Mouse (Mus musculus) embryonic facial prominence, embryonic 15.5 days (tissue): ENCODE measurements at regions not wholly inside any gene's neighbourhood (a gene's known extent, or its start where the extent isn't known, plus 50 kb on each side); places are given as distances from the start of the nearest gene placed in this dataset.

ENCODE experiments used
- ATAC-seq: fragments of 200-750 bp; cut with Nextera tagmentation; 2 replicates; pipeline ENCODE4 v1.8.0; 2017; ENCODE audit warnings: low read depth, moderate TSS enrichment; ENCODE audit not compliant: insufficient number of reproducible peaks, low FRiP score, low TSS enrichment
- H3K27ac ChIP-seq: fragments of 300-500 bp; sonication (generic); replicated peaks from 2 replicates; pipeline ENCODE4 v1.5.1; 2015; ENCODE audit warnings: mild to moderate bottlenecking, inconsistent platforms
- H3K27me3 ChIP-seq: fragments of 300-500 bp; sonication (generic); 2 replicates; pipeline ENCODE4 v1.6.1; 2015; ENCODE audit warnings: inconsistent platforms
- H3K36me3 ChIP-seq: fragments of 300-500 bp; sonication (generic); 2 replicates; pipeline ENCODE4 v1.6.1; 2015; ENCODE audit warnings: mild to moderate bottlenecking, inconsistent platforms
- H3K4me1 ChIP-seq: fragments of 300-500 bp; sonication (generic); 2 replicates; pipeline ENCODE4 v1.6.1; 2015; ENCODE audit warnings: inconsistent platforms
- H3K4me2 ChIP-seq: fragments of 300-500 bp; sonication (generic); replicated peaks from 2 replicates; pipeline ENCODE4 v1.6.1; 2015; ENCODE audit warnings: mild to moderate bottlenecking, inconsistent platforms
- H3K4me3 ChIP-seq: fragments of 300-500 bp; sonication (generic); replicated peaks from 2 replicates; pipeline ENCODE4 v1.5.1; 2015; ENCODE audit warnings: mild to moderate bottlenecking, inconsistent platforms
- H3K9ac ChIP-seq: fragments of 300-500 bp; sonication (generic); 2 replicates; pipeline ENCODE4 v1.6.1; 2015; ENCODE audit warnings: inconsistent platforms
- H3K9me3 ChIP-seq: fragments of 300-500 bp; sonication (generic); replicated peaks from 2 replicates; pipeline ENCODE4 v1.6.1; 2016; ENCODE audit warnings: inconsistent platforms
- WGBS: fragments of 180-500 bp; shearing (Covaris S2); methylation state at CpG from one replicate; pipeline ENCODE4 v1.1.7; 2015; 5-methylcytosine and 5-hydroxymethylcytosine counted together

GRCm38 (mm10) chr17:27364899-27365298 is 156.3 kb downstream of the Grm4 start:
- no peak overlapping the region for H3K27ac ChIP-seq
- no peak overlapping the region for H3K4me2 ChIP-seq
- H3K4me3 ChIP-seq: no peak overlapping the region
- 84% methylated on average over 6 of the region's 6 CpGs for WGBS
- H3K9me3 ChIP-seq: no peaks in the 10 kb centered on the region
- no peak overlapping the region for H3K9ac ChIP-seq
- no peaks in the 10 kb centered on the region for H3K4me1 ChIP-seq
- no peaks in the 10 kb centered on the region for H3K36me3 ChIP-seq
- H3K27me3 ChIP-seq: no peaks in the 10 kb centered on the region
- no peak for ATAC-seq

- no peaks in the 10 kb centered on the region for H3K4me1 ChIP-seq
- H3K9ac ChIP-seq: no peak overlapping the region
- H3K27me3 ChIP-seq: no peaks in the 10 kb centered on the region
- 83% methylated on average over 7 of the region's 7 CpGs for WGBS
- H3K4me2 ChIP-seq: no peak overlapping the region
- no peak for ATAC-seq
- H3K36me3 ChIP-seq: no peaks in the 10 kb centered on the region
- no peak overlapping the region for H3K4me3 ChIP-seq
- no peaks in the 10 kb centered on the region for H3K9me3 ChIP-seq
- no peak overlapping the region for H3K27ac ChIP-seq
Observed at GRCm38 (mm10) chr17:27364338-27364737, 156.9 kb downstream of the Grm4 start.

- no peaks in the 10 kb centered on the region for H3K4me1 ChIP-seq
- H3K4me3 ChIP-seq: no peak overlapping the region
- no peak overlapping the region for H3K4me2 ChIP-seq
- H3K9me3 ChIP-seq: no peaks in the 10 kb centered on the region
- no peak overlapping the region for H3K27ac ChIP-seq
- 72% methylated on average over 6 of the region's 6 CpGs for WGBS
- no peak overlapping the region for H3K9ac ChIP-seq
- no peaks in the 10 kb centered on the region for H3K27me3 ChIP-seq
- no peak for ATAC-seq
- no peaks in the 10 kb centered on the region for H3K36me3 ChIP-seq
Observed at GRCm38 (mm10) chr17:27363911-27364310, 157.3 kb downstream of the Grm4 start.

GRCm38 (mm10) chr17:27362221-27362620 is 158.0 kb upstream of the Lemd2 start:
- Histone ChIP-seq H3K4me2 (no peak overlapping the region), H3K27me3 (no peaks in the 10 kb centered on the region), H3K27ac (no peak overlapping the region), H3K4me3 (no peak overlapping the region), H3K9me3 (no peaks in the 10 kb centered on the region), H3K36me3 (no peaks in the 10 kb centered on the region), H3K9ac (no peak overlapping the region), H3K4me1 (no peaks in the 10 kb centered on the region)
- no peak for ATAC-seq
- WGBS: 91% methylated on average over 8 of the region's 8 CpGs

DNA sequence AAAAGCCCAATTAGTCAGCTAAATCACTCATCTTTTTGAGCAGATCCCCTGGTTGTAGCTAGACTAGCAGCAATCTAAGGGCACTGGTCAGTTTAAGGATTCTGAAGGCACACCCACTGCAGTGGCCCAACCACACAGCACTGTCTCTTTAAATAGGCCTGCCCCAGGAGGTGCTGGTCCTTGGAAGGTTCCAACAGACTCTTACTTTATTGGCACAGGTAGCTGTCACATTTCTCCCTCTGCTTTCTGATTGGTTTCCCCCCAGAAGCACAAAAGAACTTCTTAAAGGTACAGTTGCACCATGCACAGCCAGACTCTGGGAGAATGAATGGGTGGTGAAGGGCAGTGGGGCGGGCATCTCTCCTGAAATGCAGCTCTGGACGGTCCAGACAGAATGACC is 157.1 kb upstream of the Lemd2 start:
- no peaks in the 10 kb centered on the region for H3K27me3 ChIP-seq
- no peak overlapping the region for H3K27ac ChIP-seq
- H3K9me3 ChIP-seq: no peaks in the 10 kb centered on the region
- H3K9ac ChIP-seq: no peak overlapping the region
- no peak for ATAC-seq
- 85% methylated on average over 2 of the region's 2 CpGs for WGBS
- no peaks in the 10 kb centered on the region for H3K36me3 ChIP-seq
- no peak overlapping the region for H3K4me2 ChIP-seq
- no peak overlapping the region for H3K4me3 ChIP-seq
- H3K4me1 ChIP-seq: no peaks in the 10 kb centered on the region

DNA sequence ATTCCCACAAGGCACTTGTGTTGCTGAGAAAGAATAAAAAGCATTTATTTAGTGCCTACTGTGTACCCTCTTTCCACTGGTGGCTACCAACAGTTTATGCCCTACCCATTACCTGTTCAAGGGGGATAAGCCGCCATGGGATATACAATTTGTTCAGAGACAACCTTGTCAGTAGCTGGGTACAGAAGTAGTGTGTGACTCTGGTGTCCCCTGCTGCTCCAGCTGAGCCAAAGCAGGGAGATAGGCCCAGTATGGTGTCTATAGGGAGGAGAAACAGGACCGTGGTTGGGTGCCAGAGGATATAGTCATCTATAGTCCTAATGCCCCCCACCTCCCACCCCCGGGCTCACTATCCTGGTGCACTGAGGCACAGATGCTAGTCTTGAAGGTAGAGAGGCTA is 152.6 kb upstream of the Lemd2 start:
- Histone ChIP-seq H3K4me1 (no peaks in the 10 kb centered on the region), H3K36me3 (no peaks in the 10 kb centered on the region), H3K9ac (no peak overlapping the region), H3K4me3 (no peak overlapping the region), H3K27ac (no peak overlapping the region), H3K9me3 (no peaks in the 10 kb centered on the region), H3K27me3 (no peaks in the 10 kb centered on the region), H3K4me2 (no peak overlapping the region)
- whole genome bisulfite sequencing: 89% methylated on average over 3 of the region's 3 CpGs
- ATAC-seq: no peak

DNA sequence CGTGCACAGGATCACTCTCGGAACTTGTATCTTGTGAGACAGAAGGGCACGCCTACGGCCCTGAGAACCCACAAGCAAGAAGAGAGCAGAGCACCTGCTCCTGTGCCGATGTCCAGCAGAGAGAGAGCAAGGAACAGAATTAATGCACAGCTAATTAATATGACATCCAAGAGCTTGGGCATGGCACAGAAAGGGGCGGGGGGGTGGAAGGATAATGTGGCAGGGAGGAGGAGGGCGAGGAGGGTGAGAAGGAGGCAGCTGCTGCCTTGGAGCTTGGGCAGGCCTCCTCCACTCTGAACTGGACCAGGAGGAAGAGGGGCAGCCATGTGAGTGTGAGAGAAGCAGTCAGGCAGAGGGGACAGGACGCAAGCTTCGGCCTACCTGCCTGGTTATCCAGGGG is 151.4 kb upstream of the Lemd2 start:
- Histone ChIP-seq H3K27ac (no peak overlapping the region), H3K9ac (no peak overlapping the region), H3K36me3 (no peaks in the 10 kb centered on the region), H3K27me3 (no peaks in the 10 kb centered on the region), H3K9me3 (no peaks in the 10 kb centered on the region), H3K4me2 (no peak overlapping the region), H3K4me1 (no peaks in the 10 kb centered on the region), H3K4me3 (no peak overlapping the region)
- WGBS: 89% methylated on average over 9 of the region's 9 CpGs
- ATAC-seq: no peak

DNA sequence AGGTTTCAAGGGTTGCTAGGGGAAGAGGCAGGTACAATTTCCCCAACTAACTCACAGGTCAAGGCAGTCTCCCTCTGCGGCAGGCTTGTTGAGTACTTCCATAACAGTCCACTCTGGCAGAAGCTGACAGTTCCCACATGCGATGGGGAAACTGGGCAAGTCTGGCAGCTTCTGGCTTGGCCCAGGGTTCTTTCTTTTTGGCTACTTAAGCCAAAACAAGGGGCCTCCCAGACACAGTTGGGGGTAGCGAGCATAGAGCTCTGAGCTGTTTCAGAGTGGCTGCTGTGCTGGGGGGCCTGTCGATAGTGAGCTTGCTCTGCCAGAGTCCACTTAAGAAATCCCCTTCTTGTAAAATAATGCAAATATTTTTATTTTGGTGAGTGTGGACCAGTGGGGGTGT is 150.8 kb upstream of the Lemd2 start:
- 96% methylated on average over 4 of the region's 4 CpGs for WGBS

GRCm38 (mm10) chr17:27349911-27350310 is 145.6 kb upstream of the Lemd2 start:
- Histone ChIP-seq H3K4me3 (no peak overlapping the region), H3K9me3 (no peaks in the 10 kb centered on the region), H3K9ac (no peak overlapping the region), H3K36me3 (no peaks in the 10 kb centered on the region), H3K4me1 (0 out of 2 replicates have a peak, but pooled peaks cover 3% of the 10 kb centered on the region), H3K4me2 (no peak overlapping the region), H3K27me3 (no peaks in the 10 kb centered on the region), H3K27ac (no peak overlapping the region)
- 85% methylated on average over 9 of the region's 9 CpGs for WGBS
- ATAC-seq: no peak

More for the DNA sequence above, 150.8 kb upstream of the Lemd2 start:
- Histone ChIP-seq H3K4me1 (no peaks in the 10 kb centered on the region), H3K4me3 (no peak overlapping the region), H3K9ac (no peak overlapping the region), H3K27ac (no peak overlapping the region), H3K27me3 (no peaks in the 10 kb centered on the region), H3K36me3 (no peaks in the 10 kb centered on the region), H3K4me2 (no peak overlapping the region), H3K9me3 (no peaks in the 10 kb centered on the region)
- ATAC-seq: no peak

GRCm38 (mm10) chr17:27349432-27349831 is 145.2 kb upstream of the Lemd2 start:
- no peak overlapping the region for H3K9ac ChIP-seq
- H3K4me1 ChIP-seq: 0 out of 2 replicates have a peak, but pooled peaks cover 3% of the 10 kb centered on the region
- WGBS: 82% methylated on average over 4 of the region's 4 CpGs
- H3K4me3 ChIP-seq: no peak overlapping the region
- H3K27ac ChIP-seq: no peak overlapping the region
- H3K4me2 ChIP-seq: no peak overlapping the region
- no peaks in the 10 kb centered on the region for H3K27me3 ChIP-seq
- no peaks in the 10 kb centered on the region for H3K36me3 ChIP-seq
- no peak for ATAC-seq
- no peaks in the 10 kb centered on the region for H3K9me3 ChIP-seq

DNA sequence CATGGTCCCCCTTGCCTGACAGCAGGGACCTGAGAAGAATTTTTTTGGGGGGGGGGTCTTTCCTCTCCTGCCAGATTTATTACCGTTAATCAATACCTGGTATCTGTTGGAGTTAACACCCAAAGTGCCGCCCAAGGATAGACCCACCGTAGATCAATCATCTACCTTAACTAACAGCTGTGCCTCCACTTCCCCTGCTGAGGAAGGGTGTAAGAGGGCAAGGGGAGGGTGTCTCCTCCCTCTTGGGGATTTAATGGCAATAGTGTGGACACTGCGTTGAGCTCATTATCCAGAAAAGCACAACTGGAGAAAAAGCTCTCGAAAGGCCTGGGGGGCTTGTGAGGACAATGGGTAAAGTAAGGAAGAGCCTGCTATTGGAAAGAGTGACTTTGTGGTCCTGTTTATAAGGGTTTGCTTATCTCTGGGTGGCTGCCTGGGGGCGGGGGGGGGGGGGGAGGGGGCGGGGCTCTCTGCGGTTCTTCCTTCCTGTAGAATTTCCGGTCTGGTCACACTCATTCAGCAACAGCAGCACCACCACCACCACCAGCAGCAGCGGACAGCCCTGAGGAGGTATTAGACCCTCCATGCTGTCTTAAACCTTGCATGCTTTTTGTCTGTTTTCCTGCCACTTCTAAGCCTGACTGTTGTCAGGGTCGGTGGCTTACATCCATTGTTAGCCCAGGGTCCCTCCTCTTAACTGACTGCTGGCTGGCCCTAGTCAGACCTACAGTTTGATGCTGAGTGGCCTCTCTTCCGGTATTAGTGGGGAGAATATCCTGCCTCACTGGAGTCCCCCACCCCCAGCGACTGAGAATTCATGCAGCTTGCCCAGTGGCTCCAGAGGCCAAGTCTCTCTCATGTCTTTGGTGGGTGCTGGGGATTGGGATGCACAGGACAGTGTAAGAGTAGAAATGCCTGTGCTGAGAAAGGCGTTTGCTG is 138.0 kb upstream of the Lemd2 start:
- Histone ChIP-seq H3K4me2 (no peak overlapping the region), H3K4me1 (0 out of 2 replicates have a peak, but pooled peaks cover 3% of the 10 kb centered on the region), H3K9me3 (no peaks in the 10 kb centered on the region), H3K36me3 (no peaks in the 10 kb centered on the region), H3K9ac (no peak overlapping the region), H3K27ac (no peak overlapping the region), H3K4me3 (no peak overlapping the region), H3K27me3 (no peaks in the 10 kb centered on the region)
- no peak for ATAC-seq
- 53% methylated on average over 10 of the region's 14 CpGs for WGBS

GRCm38 (mm10) chr17:27339823-27340222 is 135.6 kb upstream of the Lemd2 start:
- no peaks in the 10 kb centered on the region for H3K9me3 ChIP-seq
- H3K4me1 ChIP-seq: no peaks in the 10 kb centered on the region
- WGBS: 84% methylated on average over 3 of the region's 3 CpGs
- no peak for ATAC-seq
- no peak overlapping the region for H3K4me3 ChIP-seq
- H3K4me2 ChIP-seq: no peak overlapping the region
- no peaks in the 10 kb centered on the region for H3K36me3 ChIP-seq
- no peaks in the 10 kb centered on the region for H3K27me3 ChIP-seq
- H3K9ac ChIP-seq: no peak overlapping the region
- no peak overlapping the region for H3K27ac ChIP-seq
